Mouse (Mus musculus) left cerebral cortex, postnatal 25 days (tissue): ENCODE results near the gene Babam1. TPM values are rescaled to one million over a fixed set of nuclear protein-coding genes. Genes with fewer than 3 reads are reported as not detected.

Experiments
- total RNA-seq, 2 experiments: library from RNA; stranded (reverse); gene quantifications; 2 replicates each; pipeline ENCODE4 v1.2.3; 2021

The Babam1 gene
- total RNA-seq, 2 experiments from 2014 or later: 111 to 117 TPM

Other genes starting within 250 kb of the Babam1 start
- 10 to 100 TPM; 27.7 to 32.4 TPM for gene Myo9b, start 124.1 kb upstream of the Babam1 start, total RNA-seq
- gene Haus8, start 123.9 kb upstream of the Babam1 start, total RNA-seq: 10 to 100 TPM; 10.9 to 14.7 TPM
- 100 to 1,000 TPM in 1 of 2 experiments, 10 to 100 TPM in 1; 95.9 to 102 TPM for gene Use1, start 30.0 kb upstream of the Babam1 start, total RNA-seq
- 10 to 100 TPM; 14.8 to 18.6 TPM for gene Ocel1, start 25.6 kb upstream of the Babam1 start, total RNA-seq
- gene Nr2f6, start 14.9 kb upstream of the Babam1 start, total RNA-seq: 10 to 100 TPM; 37.6 to 43.0 TPM
- gene Ushbp1, start 1.1 kb upstream of the Babam1 start, total RNA-seq: 1 to 10 TPM; 4.9 to 5.0 TPM
- under 1 TPM; 0.28 to 0.41 TPM for gene Ankle1, start 9.1 kb downstream of the Babam1 start, total RNA-seq
- 100 to 1,000 TPM; 299 to 324 TPM for gene Abhd8, start 66.8 kb downstream of the Babam1 start, total RNA-seq
- 10 to 100 TPM; 59.7 to 60.8 TPM for gene Mrpl34, start 68.1 kb downstream of the Babam1 start, total RNA-seq
- gene Dda1, start 72.3 kb downstream of the Babam1 start, total RNA-seq: 10 to 100 TPM; 80.9 to 84.8 TPM
- 10 to 100 TPM; 59.9 to 60.9 TPM for gene Ano8, start 89.1 kb downstream of the Babam1 start, total RNA-seq
- gene Gtpbp3, start 91.2 kb downstream of the Babam1 start, total RNA-seq: 10 to 100 TPM; 28.6 to 33.2 TPM
- gene Plvap, start 114.9 kb downstream of the Babam1 start, total RNA-seq: 1 to 10 TPM; 5.7 to 6.6 TPM
- not detected for gene Ccdc194, start 128.8 kb downstream of the Babam1 start, total RNA-seq
- gene Bst2, start 140.6 kb downstream of the Babam1 start, total RNA-seq: 1 to 10 TPM; 2.3 to 4.3 TPM
- gene Mvb12a, start 146.1 kb downstream of the Babam1 start, total RNA-seq: 10 to 100 TPM; 31.7 to 33.7 TPM
- under 1 TPM in 1 of 2 experiments, not detected in 1; 0.21 TPM for gene Tmem221, start 162.0 kb downstream of the Babam1 start, total RNA-seq
- gene Nxnl1, start 169.7 kb downstream of the Babam1 start, total RNA-seq: under 1 TPM in 1 of 2 experiments, not detected in 1; 0.16 TPM
- gene Slc27a1, start 172.0 kb downstream of the Babam1 start, total RNA-seq: 10 to 100 TPM; 90.0 to 92.8 TPM
- gene Pgls, start 195.3 kb downstream of the Babam1 start, total RNA-seq: 10 to 100 TPM; 35.1 to 38.7 TPM
- 1 to 10 TPM; 3.6 to 4.2 TPM for gene Fam129c, start 200.8 kb downstream of the Babam1 start, total RNA-seq
- 10 to 100 TPM; 49.3 to 51.5 TPM for gene Colgalt1, start 214.1 kb downstream of the Babam1 start, total RNA-seq